Mouse (Mus musculus): ENCODE measurements around the gene Trim25. TPM values are rescaled to one million over a fixed set of nuclear protein-coding genes. Genes with fewer than 3 reads are reported as not detected.

Gene Trim25
- polyA plus RNA-seq, 1 experiment from 2014 or later, result 4.3 TPM

Other genes starting within 250 kb of the Trim25 start
- 26.0 and 26.6 TPM in 2 replicates for gene Akap1, start 134.8 kb upstream of the Trim25 start, polyA plus RNA-seq (2014; fragmentation: Nextera tagmentation; extraction: Ambion mirVana)
- gene Scpep1, start 43.9 kb upstream of the Trim25 start, polyA plus RNA-seq (2014; fragmentation: Nextera tagmentation; extraction: Ambion mirVana), result 28.7 and 34.7 TPM in 2 replicates
- not detected in 2 replicates for gene Elobl, start 32.4 kb upstream of the Trim25 start, polyA plus RNA-seq (2014; fragmentation: Nextera tagmentation; extraction: Ambion mirVana)
- 16.9 and 21.5 TPM in 2 replicates for gene Coil, start 29.1 kb upstream of the Trim25 start, polyA plus RNA-seq (2014; fragmentation: Nextera tagmentation; extraction: Ambion mirVana)
- 16.3 and 16.7 TPM in 2 replicates for gene Dgke, start 67.5 kb downstream of the Trim25 start, polyA plus RNA-seq (2014; fragmentation: Nextera tagmentation; extraction: Ambion mirVana)
- not detected in 2 replicates for gene Gm525, start 74.5 kb downstream of the Trim25 start, polyA plus RNA-seq (2014; fragmentation: Nextera tagmentation; extraction: Ambion mirVana)

All from hindbrain, embryonic 14.5 days (tissue).